Mouse (Mus musculus): ENCODE measurements around the gene Gmeb1. TPM values are rescaled to one million over a fixed set of nuclear protein-coding genes. Genes with fewer than 3 reads are reported as not detected.

Gene Gmeb1
- total and polyA plus RNA-seq, 3 experiments = 7.9 to 19.3 (median 9.0) TPM

DNA sequence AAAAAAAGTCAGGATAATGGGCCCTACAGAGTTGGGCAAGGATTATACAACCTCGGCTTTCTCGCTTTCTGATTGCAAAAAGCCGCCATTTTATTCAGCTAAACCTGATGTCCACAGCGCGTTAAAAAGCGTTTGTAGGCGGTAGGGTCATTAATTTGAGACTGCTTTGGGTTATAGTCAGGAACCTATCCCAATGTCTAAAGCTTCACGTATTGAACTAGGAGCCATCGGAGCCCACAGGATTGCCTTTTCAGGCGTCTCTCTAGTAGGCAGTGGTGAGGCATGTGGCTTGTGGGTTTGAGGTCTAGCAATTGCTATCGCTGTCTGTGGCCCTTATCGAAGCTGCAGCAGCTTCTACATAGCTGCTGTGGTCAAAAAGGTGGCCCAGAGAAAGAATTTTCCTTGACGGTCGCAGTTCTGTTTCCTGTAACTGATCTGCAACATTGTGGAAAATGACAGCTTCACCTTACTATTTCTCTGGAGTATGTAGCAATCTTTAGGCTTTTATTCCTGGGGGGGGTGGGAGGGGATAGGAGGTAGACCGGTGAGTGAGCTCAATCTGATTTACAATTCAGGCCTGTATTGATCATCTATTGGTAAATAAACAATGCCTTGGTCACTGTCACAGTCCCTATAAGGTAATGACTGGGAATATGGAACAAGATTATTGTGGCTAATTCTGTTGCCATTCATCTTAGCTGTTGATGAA lies 47.9 kb upstream of the Gmeb1 start:
- Histone ChIP-seq H3K27me3 (replicated peaks) (no peaks in the 10 kb centered on the region), H3K9me3 (replicated peaks; ENCODE audit: low read length) (no peaks in the 10 kb centered on the region), H3K36me3 (replicated peaks in 1 of 2; ENCODE audit: control insufficient read depth in 1 of 2, insufficient read depth in 1 of 2, low read length in 1 of 2) (peaks cover 32 to 45% of the 10 kb centered on the region in 2 experiments), H3K4me3 (replicated peaks in 1 of 3; ENCODE audit: low read depth in 2 of 3, low read length in 2 of 3, poor library complexity in 1 of 3) (peak overlapping the region; percentile 91 to 97 (median 94)), H3K9ac (ENCODE audit: insufficient read depth, low read depth) (peak overlapping the region; percentile 98), H3K27ac (ENCODE audit: insufficient read depth, low read depth) (peak overlapping the region; percentile 93; the same call in 1 of the 2 replicates), H3K4me1 (ENCODE audit: control insufficient read depth in 1 of 2, insufficient read depth in 2 of 2) (peaks cover 0 to 8% of the 10 kb centered on the region in 2 experiments; a peak in 1 of 4 replicates), H3K4me2 (ENCODE audit: insufficient read depth, low read depth, poor library complexity, severe bottlenecking) (peak overlapping the region; percentile 71), H3K79me2 (replicated peaks; ENCODE audit: control insufficient read depth, extremely low read depth, insufficient read depth, poor library complexity, severe bottlenecking) (peaks cover 16% of the 10 kb centered on the region)
- no peak for DNase-seq (ENCODE audit: extremely low read depth)
- dilution Hi-C loops (cut with MboI; ENCODE audit: extremely low pct_ligation_motif_present, extremely low pct_unique_long_range_greater_than_20kb, low sequenced_read_pairs) = no loop called here
- TF ChIP-seq RCOR1 (conservative IDR thresholded peaks at IDR 0.05; ENCODE audit: low read depth, low read length) (peak; percentile 45; the same call in 1 of the 2 replicates), NELFE (IDR thresholded peaks at IDR 0.05; ENCODE audit: low read depth, low read length) (0 out of 2 replicates have a peak, but pooled peaks have one; percentile 24), PAX5 (IDR thresholded peaks at IDR 0.05; ENCODE audit: low read length) (no peak), USF2 (conservative IDR thresholded peaks at IDR 0.05; ENCODE audit: low read depth, low read length) (no peak; the same call in 1 of the 2 replicates), TCF12 (IDR thresholded peaks at IDR 0.05; ENCODE audit: low read depth, low read length) (no peak), RAD21 (IDR thresholded peaks at IDR 0.05; ENCODE audit: low read depth, low read length) (no peak), MYC (IDR thresholded peaks at IDR 0.05; ENCODE audit: low read depth, low read length) (peak; percentile 50), MXI1 (IDR thresholded peaks at IDR 0.05; ENCODE audit: low read depth, low read length) (no peak), E2F4 (IDR thresholded peaks at IDR 0.05; ENCODE audit: insufficient replicate concordance, low read depth, low read length) (no peak), SIN3A (IDR thresholded peaks at IDR 0.05; ENCODE audit: low read length) (no peak), CHD1 (IDR thresholded peaks at IDR 0.05; ENCODE audit: low read depth, low read length) (0 out of 2 replicates have a peak, but pooled peaks have one; percentile 30), BHLHE40 (IDR thresholded peaks at IDR 0.05; ENCODE audit: low read depth, low read length) (no peak), POLR2AphosphoS2 (IDR thresholded peaks at IDR 0.05; ENCODE audit: low read depth, low read length) (peak; percentile 52), MAX (IDR thresholded peaks at IDR 0.05; ENCODE audit: low read length) (no peak)
- in situ Hi-C loops (cut with MboI; ENCODE audit: low pct_ligation_motif_present, low pct_unique_long_range_greater_than_20kb, low sequenced_read_pairs) = loop anchor here (25.0 kb wide), 1 partner anchor 203 kb away; the partner anchor contains the start of gene Sesn2

DNA sequence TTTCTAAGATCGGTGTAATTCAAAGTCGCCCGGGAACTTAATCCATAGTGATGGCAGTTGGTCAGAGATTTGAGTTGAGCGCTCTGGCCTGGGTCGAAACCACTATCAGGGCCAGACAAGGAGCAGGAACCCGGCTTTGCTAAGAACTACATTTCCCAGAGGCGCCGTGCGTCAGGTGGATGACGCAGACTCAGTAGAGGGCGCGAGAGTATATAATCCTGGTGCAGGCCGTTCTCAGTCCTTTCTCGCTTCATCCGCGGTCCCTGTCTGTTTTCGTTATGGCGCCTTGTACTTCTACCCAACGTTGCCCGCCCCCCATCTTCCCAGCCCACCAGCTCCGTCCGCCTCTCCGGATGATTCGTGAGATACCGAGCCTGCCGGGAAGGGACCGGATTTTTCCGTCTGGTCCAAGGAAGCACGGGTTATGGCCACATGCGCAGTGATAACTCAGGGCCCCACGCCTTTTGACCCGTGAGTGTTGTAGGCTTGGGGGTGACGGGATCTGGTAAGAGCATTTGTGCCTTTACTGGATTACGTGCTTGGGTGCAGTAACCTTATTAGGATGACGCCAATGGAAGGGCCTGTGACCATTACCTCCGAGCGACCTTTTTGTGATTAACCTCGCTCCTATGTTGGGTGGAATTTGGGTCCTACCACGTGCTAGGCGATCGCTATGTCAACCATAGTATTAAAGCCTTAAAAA lies 47.2 kb upstream of the Gmeb1 start:
- peaks cover 25 to 38% of the 10 kb centered on the region in 2 experiments for H3K36me3 ChIP-seq (replicated peaks in 1 of 2; ENCODE audit: control insufficient read depth in 1 of 2, insufficient read depth in 1 of 2, low read length in 1 of 2)
- dilution Hi-C loops (cut with MboI; ENCODE audit: extremely low pct_ligation_motif_present, extremely low pct_unique_long_range_greater_than_20kb, low sequenced_read_pairs) = no loop called here
- H3K79me2 ChIP-seq (replicated peaks; ENCODE audit: control insufficient read depth, extremely low read depth, insufficient read depth, poor library complexity, severe bottlenecking) = peaks cover 16% of the 10 kb centered on the region
- H3K9ac ChIP-seq (ENCODE audit: insufficient read depth, low read depth) = peak overlapping the region; percentile 98
- no peaks in the 10 kb centered on the region for H3K9me3 ChIP-seq (replicated peaks; ENCODE audit: low read length)
- in situ Hi-C loops (cut with MboI; ENCODE audit: low pct_ligation_motif_present, low pct_unique_long_range_greater_than_20kb, low sequenced_read_pairs) = loop anchor here (25.0 kb wide), 1 partner anchor 204 kb away; the partner anchor contains the start of gene Sesn2
- peak; percentile 94 for DNase-seq (ENCODE audit: extremely low read depth)
- H3K27ac ChIP-seq (ENCODE audit: insufficient read depth, low read depth) = peak overlapping the region; percentile 93
- peak overlapping the region; percentile 91 to 97 (median 94) for H3K4me3 ChIP-seq (replicated peaks in 1 of 3; ENCODE audit: low read depth in 2 of 3, low read length in 2 of 3, poor library complexity in 1 of 3)
- H3K4me2 ChIP-seq (ENCODE audit: insufficient read depth, low read depth, poor library complexity, severe bottlenecking) = no peak overlapping the region
- H3K4me1 ChIP-seq (ENCODE audit: control insufficient read depth in 1 of 2, insufficient read depth in 2 of 2) = peaks cover 0 to 8% of the 10 kb centered on the region in 2 experiments; a peak in 1 of 4 replicates
- H3K27me3 ChIP-seq (replicated peaks) = no peaks in the 10 kb centered on the region
- peak; percentile 52; the same call in 1 of the 2 replicates for TF ChIP-seq ZNF384 (IDR thresholded peaks at IDR 0.05; ENCODE audit: low read depth, low read length)
- no peak for TF ChIP-seq ETS1 (conservative IDR thresholded peaks at IDR 0.05; ENCODE audit: low read depth, low read length)
- TF ChIP-seq ZKSCAN1 (IDR thresholded peaks at IDR 0.05; ENCODE audit: borderline replicate concordance, low read depth, low read length) = no peak
- TF ChIP-seq NRF1 (IDR thresholded peaks at IDR 0.05; ENCODE audit: low read depth, low read length) = peak; percentile 84
- peak; percentile 30; the same call in 1 of the 2 replicates for TF ChIP-seq USF1 (IDR thresholded peaks at IDR 0.05; ENCODE audit: low read depth, low read length)
- TF ChIP-seq MEF2A (IDR thresholded peaks at IDR 0.05; ENCODE audit: borderline replicate concordance, low read depth, low read length) = peak; percentile 63; the same call in 1 of the 2 replicates
- TF ChIP-seq KAT2A (IDR thresholded peaks at IDR 0.05; ENCODE audit: insufficient replicate concordance, low read length) = peak; percentile 97
- peak; percentile 99 for TF ChIP-seq TBP (conservative IDR thresholded peaks at IDR 0.05; ENCODE audit: low read depth, low read length)
- TF ChIP-seq BHLHE40 (IDR thresholded peaks at IDR 0.05; ENCODE audit: low read depth, low read length) = 0 out of 2 replicates have a peak, but pooled peaks have one; percentile 7
- TF ChIP-seq GABPA (IDR thresholded peaks at IDR 0.05; ENCODE audit: insufficient replicate concordance, low read depth, low read length) = peak; percentile 59; the same call in 1 of the 2 replicates
- no peak for TF ChIP-seq RCOR1 (conservative IDR thresholded peaks at IDR 0.05; ENCODE audit: low read depth, low read length)
- no peak for TF ChIP-seq SMC3 (IDR thresholded peaks at IDR 0.05; ENCODE audit: low read depth, low read length)
- peak; percentile 39; the same call in 1 of the 2 replicates for TF ChIP-seq MYC (IDR thresholded peaks at IDR 0.05; ENCODE audit: low read depth, low read length)
- peak; percentile 98 for TF ChIP-seq HCFC1 (IDR thresholded peaks at IDR 0.05; ENCODE audit: low read depth, low read length)
- TF ChIP-seq RAD21 (IDR thresholded peaks at IDR 0.05; ENCODE audit: low read depth, low read length) = no peak
- TF ChIP-seq SIN3A (IDR thresholded peaks at IDR 0.05; ENCODE audit: low read length) = peak; percentile 59; the same call in 1 of the 2 replicates
- TF ChIP-seq JUN (IDR thresholded peaks at IDR 0.05; ENCODE audit: insufficient read depth, low read depth, low read length) = no peak
- peak; percentile 72; the same call in 1 of the 2 replicates for TF ChIP-seq IRF4 (IDR thresholded peaks at IDR 0.05; ENCODE audit: low read depth, low read length)

All from CH12.LX (cell line).